Mouse (Mus musculus): ENCODE measurements around the gene Tenm2. TPM values are rescaled to one million over a fixed set of nuclear protein-coding genes. Genes with fewer than 3 reads are reported as not detected.

Gene Tenm2
- polyA plus RNA-seq, 1 experiment from 2014 or later = 5.1 TPM

GRCm38 (mm10) chr11:36371814-36372213, 864.0 kb downstream of the Tenm2 start:
- 88% methylated on average over 7 of the region's 7 CpGs for WGBS

GRCm38 (mm10) chr11:36365067-36365466, 870.7 kb downstream of the Tenm2 start:
- Histone ChIP-seq H3K9ac (no peak overlapping the region), H3K9me3 (no peaks in the 10 kb centered on the region), H3K27ac (no peak overlapping the region), H3K4me1 (peaks cover 7% of the 10 kb centered on the region; the same call in 1 of the 2 replicates), H3K4me3 (no peak overlapping the region), H3K27me3 (no peaks in the 10 kb centered on the region), H3K4me2 (no peak overlapping the region), H3K36me3 (no peaks in the 10 kb centered on the region)
- no peak for ATAC-seq (ENCODE audit: insufficient number of reproducible peaks, insufficient read depth, low FRiP score, low TSS enrichment, low read depth)
- 87% methylated on average over 5 of the region's 5 CpGs for WGBS

More at GRCm38 (mm10) chr11:36371814-36372213, 864.0 kb downstream of the Tenm2 start:
- Histone ChIP-seq H3K9me3 (no peaks in the 10 kb centered on the region), H3K4me2 (no peak overlapping the region), H3K4me1 (no peaks in the 10 kb centered on the region), H3K9ac (no peak overlapping the region), H3K36me3 (no peaks in the 10 kb centered on the region), H3K27me3 (no peaks in the 10 kb centered on the region), H3K27ac (no peak overlapping the region), H3K4me3 (no peak overlapping the region)
- no peak for ATAC-seq (ENCODE audit: insufficient number of reproducible peaks, insufficient read depth, low FRiP score, low TSS enrichment, low read depth)

GRCm38 (mm10) chr11:36364441-36364840, 871.3 kb downstream of the Tenm2 start:
- 35% methylated on average over 9 of the region's 9 CpGs for WGBS
- H3K4me1 ChIP-seq = peaks cover 7% of the 10 kb centered on the region; the same call in 1 of the 2 replicates
- H3K27ac ChIP-seq = no peak overlapping the region
- H3K27me3 ChIP-seq = no peaks in the 10 kb centered on the region
- peak overlapping the region; percentile 24; the same call in 1 of the 2 replicates for H3K4me2 ChIP-seq
- H3K9me3 ChIP-seq = no peaks in the 10 kb centered on the region
- H3K9ac ChIP-seq = no peak overlapping the region
- H3K4me3 ChIP-seq = no peak overlapping the region
- no peaks in the 10 kb centered on the region for H3K36me3 ChIP-seq
- no peak for ATAC-seq (ENCODE audit: insufficient number of reproducible peaks, insufficient read depth, low FRiP score, low TSS enrichment, low read depth)

- no peak overlapping the region for H3K4me2 ChIP-seq
- no peak overlapping the region for H3K4me3 ChIP-seq
- 78% methylated on average over 8 of the region's 8 CpGs for WGBS
- H3K36me3 ChIP-seq = no peaks in the 10 kb centered on the region
- no peaks in the 10 kb centered on the region for H3K9me3 ChIP-seq
- H3K27ac ChIP-seq = no peak overlapping the region
- H3K4me1 ChIP-seq = peaks cover 7% of the 10 kb centered on the region; the same call in 1 of the 2 replicates
- ATAC-seq (ENCODE audit: insufficient number of reproducible peaks, insufficient read depth, low FRiP score, low TSS enrichment, low read depth) = no peak
- no peaks in the 10 kb centered on the region for H3K27me3 ChIP-seq
- no peak overlapping the region for H3K9ac ChIP-seq
Measured at GRCm38 (mm10) chr11:36362514-36362913, 873.2 kb downstream of the Tenm2 start.

GRCm38 (mm10) chr11:36353252-36353651, 882.5 kb downstream of the Tenm2 start:
- no peaks in the 10 kb centered on the region for H3K36me3 ChIP-seq
- H3K9ac ChIP-seq = no peak overlapping the region
- no peaks in the 10 kb centered on the region for H3K27me3 ChIP-seq
- H3K4me1 ChIP-seq = no peaks in the 10 kb centered on the region
- H3K27ac ChIP-seq = no peak overlapping the region
- H3K4me2 ChIP-seq = no peak overlapping the region
- no peak for ATAC-seq (ENCODE audit: insufficient number of reproducible peaks, insufficient read depth, low FRiP score, low TSS enrichment, low read depth)
- WGBS = 86% methylated on average over 1 of the region's 1 CpGs
- H3K9me3 ChIP-seq = no peaks in the 10 kb centered on the region
- no peak overlapping the region for H3K4me3 ChIP-seq

GRCm38 (mm10) chr11:36351752-36352151, 884.0 kb downstream of the Tenm2 start:
- H3K9me3 ChIP-seq = no peaks in the 10 kb centered on the region
- 33% methylated on average over 6 of the region's 6 CpGs for WGBS
- no peak for ATAC-seq (ENCODE audit: insufficient number of reproducible peaks, insufficient read depth, low FRiP score, low TSS enrichment, low read depth)
- no peaks in the 10 kb centered on the region for H3K4me1 ChIP-seq
- no peak overlapping the region for H3K27ac ChIP-seq
- no peak overlapping the region for H3K4me2 ChIP-seq
- H3K4me3 ChIP-seq = no peak overlapping the region
- no peak overlapping the region for H3K9ac ChIP-seq
- H3K36me3 ChIP-seq = no peaks in the 10 kb centered on the region
- H3K27me3 ChIP-seq = no peaks in the 10 kb centered on the region

- Histone ChIP-seq H3K27me3 (no peaks in the 10 kb centered on the region), H3K36me3 (no peaks in the 10 kb centered on the region), H3K4me1 (no peaks in the 10 kb centered on the region), H3K9me3 (no peaks in the 10 kb centered on the region), H3K4me2 (no peak overlapping the region), H3K4me3 (no peak overlapping the region), H3K9ac (no peak overlapping the region), H3K27ac (no peak overlapping the region)
- ATAC-seq (ENCODE audit: insufficient number of reproducible peaks, insufficient read depth, low FRiP score, low TSS enrichment, low read depth) = no peak
- WGBS = 85% methylated on average over 6 of the region's 6 CpGs
Measured at GRCm38 (mm10) chr11:36351341-36351740, 884.4 kb downstream of the Tenm2 start.

- WGBS = 82% methylated on average over 1 of the region's 1 CpGs
- Histone ChIP-seq H3K36me3 (no peaks in the 10 kb centered on the region), H3K27me3 (no peaks in the 10 kb centered on the region), H3K4me2 (no peak overlapping the region), H3K27ac (no peak overlapping the region), H3K4me3 (no peak overlapping the region), H3K9ac (no peak overlapping the region), H3K9me3 (no peaks in the 10 kb centered on the region), H3K4me1 (no peaks in the 10 kb centered on the region)
- no peak for ATAC-seq (ENCODE audit: insufficient number of reproducible peaks, insufficient read depth, low FRiP score, low TSS enrichment, low read depth)
Measured at GRCm38 (mm10) chr11:36350264-36350663, 885.5 kb downstream of the Tenm2 start.

- no peak overlapping the region for H3K4me2 ChIP-seq
- ATAC-seq (ENCODE audit: insufficient number of reproducible peaks, insufficient read depth, low FRiP score, low TSS enrichment, low read depth) = no peak
- H3K9ac ChIP-seq = no peak overlapping the region
- H3K9me3 ChIP-seq = no peaks in the 10 kb centered on the region
- whole genome bisulfite sequencing = 44% methylated on average over 2 of the region's 2 CpGs
- H3K4me3 ChIP-seq = no peak overlapping the region
- no peak overlapping the region for H3K27ac ChIP-seq
- no peaks in the 10 kb centered on the region for H3K36me3 ChIP-seq
- H3K4me1 ChIP-seq = no peaks in the 10 kb centered on the region
- no peaks in the 10 kb centered on the region for H3K27me3 ChIP-seq
Measured at GRCm38 (mm10) chr11:36349856-36350255, 885.9 kb downstream of the Tenm2 start.

GRCm38 (mm10) chr11:36341799-36342198, 894.0 kb downstream of the Tenm2 start:
- H3K27ac ChIP-seq = no peak overlapping the region
- no peaks in the 10 kb centered on the region for H3K9me3 ChIP-seq
- no peaks in the 10 kb centered on the region for H3K4me1 ChIP-seq
- WGBS = 91% methylated on average over 3 of the region's 3 CpGs
- no peaks in the 10 kb centered on the region for H3K27me3 ChIP-seq
- H3K4me2 ChIP-seq = no peak overlapping the region
- H3K9ac ChIP-seq = no peak overlapping the region
- H3K4me3 ChIP-seq = no peak overlapping the region
- ATAC-seq (ENCODE audit: insufficient number of reproducible peaks, insufficient read depth, low FRiP score, low TSS enrichment, low read depth) = no peak
- no peaks in the 10 kb centered on the region for H3K36me3 ChIP-seq

- Histone ChIP-seq H3K27ac (no peak overlapping the region), H3K4me3 (no peak overlapping the region), H3K36me3 (no peaks in the 10 kb centered on the region), H3K9me3 (no peaks in the 10 kb centered on the region), H3K4me2 (no peak overlapping the region), H3K27me3 (no peaks in the 10 kb centered on the region), H3K4me1 (peaks cover 10% of the 10 kb centered on the region), H3K9ac (no peak overlapping the region)
- no peak for ATAC-seq (ENCODE audit: insufficient number of reproducible peaks, insufficient read depth, low FRiP score, low TSS enrichment, low read depth)
- WGBS = 82% methylated on average over 4 of the region's 4 CpGs
Measured at GRCm38 (mm10) chr11:36338424-36338823, 897.3 kb downstream of the Tenm2 start.

GRCm38 (mm10) chr11:36337063-36337462, 898.7 kb downstream of the Tenm2 start:
- Histone ChIP-seq H3K9ac (no peak overlapping the region), H3K27ac (no peak overlapping the region), H3K9me3 (no peaks in the 10 kb centered on the region), H3K4me1 (peaks cover 11% of the 10 kb centered on the region), H3K4me3 (no peak overlapping the region), H3K27me3 (no peaks in the 10 kb centered on the region), H3K4me2 (no peak overlapping the region), H3K36me3 (no peaks in the 10 kb centered on the region)
- 89% methylated on average over 6 of the region's 6 CpGs for WGBS
- no peak for ATAC-seq (ENCODE audit: insufficient number of reproducible peaks, insufficient read depth, low FRiP score, low TSS enrichment, low read depth)

- no peak for ATAC-seq (ENCODE audit: insufficient number of reproducible peaks, insufficient read depth, low FRiP score, low TSS enrichment, low read depth)
- peaks cover 19% of the 10 kb centered on the region for H3K4me1 ChIP-seq
- H3K9ac ChIP-seq = no peak overlapping the region
- no peaks in the 10 kb centered on the region for H3K27me3 ChIP-seq
- no peak overlapping the region for H3K27ac ChIP-seq
- WGBS = 45% methylated on average over 5 of the region's 5 CpGs
- no peak overlapping the region for H3K4me2 ChIP-seq
- no peaks in the 10 kb centered on the region for H3K36me3 ChIP-seq
- no peaks in the 10 kb centered on the region for H3K9me3 ChIP-seq
- no peak overlapping the region for H3K4me3 ChIP-seq
Measured at GRCm38 (mm10) chr11:36335147-36335546, 900.6 kb downstream of the Tenm2 start.
